Mouse (Mus musculus) adrenal gland, postnatal 14 days (tissue): ENCODE data around the gene Erh. TPM values are rescaled to one million over a fixed set of nuclear protein-coding genes. Genes with fewer than 3 reads are reported as not detected.
A peak's percentile ranks its signal among the peaks of the same experiment; 100 is the strongest.

Experiments used
- DNase-seq: peaks from one replicate; pipeline ENCODE4 v3.0.0; 2021; ENCODE audit warnings: mixed read lengths
- total RNA-seq: library from RNA; stranded (reverse); gene quantifications from 2 replicates; pipeline ENCODE4 v1.2.3, GENCODE M21; 2021

Erh gene
- total RNA-seq, 1 experiment from 2014 or later = 50.4 TPM

GRCm38 (mm10) chr12:80615371-80616257 lies 28.5 kb downstream of the Erh start:
- peak; percentile 57 for DNase-seq

GRCm38 (mm10) chr12:80612113-80612791 lies 31.9 kb downstream of the Erh start:
- DNase-seq = no peak

GRCm38 (mm10) chr12:80609928-80610327 lies 34.2 kb downstream of the Erh start:
- no peak for DNase-seq

GRCm38 (mm10) chr12:80608576-80608975 lies 35.6 kb downstream of the Erh start:
- DNase-seq = no peak

GRCm38 (mm10) chr12:80604218-80604617 lies 39.9 kb downstream of the Erh start:
- DNase-seq = no peak

- peak; percentile 43 for DNase-seq
Measured at GRCm38 (mm10) chr12:80603566-80603965, 40.6 kb downstream of the Erh start.

GRCm38 (mm10) chr12:80602432-80602831 lies 41.7 kb downstream of the Erh start:
- DNase-seq = no peak

- no peak for DNase-seq
Measured at GRCm38 (mm10) chr12:80601597-80602269, 42.4 kb downstream of the Erh start.

GRCm38 (mm10) chr12:80598756-80599155 lies 45.4 kb downstream of the Erh start:
- DNase-seq = peak; percentile 43

- no peak for DNase-seq
Measured at GRCm38 (mm10) chr12:80598236-80598635, 45.9 kb downstream of the Erh start.

GRCm38 (mm10) chr12:80595968-80596367 lies 48.2 kb downstream of the Erh start:
- no peak for DNase-seq

- no peak for DNase-seq
Measured at GRCm38 (mm10) chr12:80595566-80595965, 48.6 kb downstream of the Erh start.

GRCm38 (mm10) chr12:80594781-80595180 lies 49.4 kb downstream of the Erh start:
- DNase-seq = peak; percentile 57

- no peak for DNase-seq
Measured at GRCm38 (mm10) chr12:80594141-80594540, 50.0 kb downstream of the Erh start.

GRCm38 (mm10) chr12:80584973-80585372 lies 59.2 kb downstream of the Erh start:
- peak; percentile 42 for DNase-seq

Other genes with a start within 250 kb of the Erh start
- 27.2 and 32.9 TPM in 2 replicates for gene Dcaf5, start 207.7 kb downstream of the Erh start, total RNA-seq
- 18.1 and 21.5 TPM in 2 replicates for gene Exd2, start 181.2 kb downstream of the Erh start, total RNA-seq
- 11.3 and 14.6 TPM in 2 replicates for gene Galnt16, start 126.1 kb downstream of the Erh start, total RNA-seq
- gene Slc39a9, start 458 bp downstream of the Erh start, total RNA-seq = 37.6 and 37.9 TPM in 2 replicates
- 0.60 TPM in 1 of 2 replicates, not detected in the other for gene Plekhd1, start 48.2 kb upstream of the Erh start, total RNA-seq
- gene Ccdc177, start 116.3 kb upstream of the Erh start, total RNA-seq = not detected in 2 replicates
- 47.4 and 49.9 TPM in 2 replicates for gene Susd6, start 146.2 kb upstream of the Erh start, total RNA-seq